Comparison of ENCODE assay signal across 11 mouse cellular contexts in the genomic region with DNA sequence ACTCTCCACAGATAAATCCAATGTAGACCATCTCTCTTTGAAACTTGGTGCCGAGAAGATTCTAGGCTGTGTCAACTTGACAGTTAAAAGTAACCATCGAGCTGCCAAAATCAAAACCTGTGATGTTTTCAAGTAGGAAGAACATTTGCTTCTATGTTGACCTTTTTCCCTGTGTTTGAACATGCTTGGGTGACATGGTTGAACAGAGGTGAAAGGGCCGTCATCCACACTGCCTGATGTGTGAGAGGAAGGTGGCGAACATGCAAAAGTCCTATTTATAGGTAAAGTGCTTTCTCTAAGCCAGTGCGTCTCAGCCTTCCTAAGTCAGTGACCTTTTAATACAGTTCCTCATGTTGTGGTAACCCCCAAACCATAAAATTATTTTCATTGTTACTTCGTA.
"Had no signal": no experiment of that assay in that cellular context is flagged by ENCODE, and none has a peak within 500 bp of the region (broad histone marks: within the 10 kb centered on the region; RNA-seq: fewer than 3 reads in every experiment).

No protein-coding gene starts in this region.

- H3K9me3 ChIP-seq: limb, embryonic 15.5 days; liver, embryonic 15.5 days; midbrain, embryonic 12.5 days had no signal

- H3K36me3 ChIP-seq: limb, embryonic 15.5 days; liver, embryonic 15.5 days; midbrain, embryonic 12.5 days had no signal

- ATAC-seq: intestine, embryonic 16.5 days; midbrain, embryonic 16.5 days had no signal

- H3K4me1 ChIP-seq: midbrain, embryonic 12.5 days had no signal

- H3K27me3 ChIP-seq: limb, embryonic 15.5 days; liver, embryonic 15.5 days; midbrain, embryonic 12.5 days had no signal

- H3K4me2 ChIP-seq: limb, embryonic 15.5 days; liver, embryonic 15.5 days; midbrain, embryonic 12.5 days had no signal

- H3K27ac ChIP-seq: limb, embryonic 15.5 days; liver, embryonic 15.5 days; midbrain, embryonic 12.5 days had no signal

- DNase-seq: kidney, adult 8-10 months; kidney, postnatal 25 days; layer of hippocampus, postnatal 36 days; lung, postnatal 10 days; right cerebral cortex, postnatal 25 days; thymus, postnatal 36 days had no signal

- H3K9ac ChIP-seq: limb, embryonic 15.5 days; liver, embryonic 15.5 days; midbrain, embryonic 12.5 days had no signal

- H3K4me3 ChIP-seq: limb, embryonic 15.5 days; liver, embryonic 15.5 days; midbrain, embryonic 12.5 days had no signal
